Mouse (Mus musculus) kidney, embryonic 14.5 days (tissue): Measurements from ENCODE around the gene Dlg1. TPM values are rescaled to one million over a fixed set of nuclear protein-coding genes. Genes with fewer than 3 reads are reported as not detected.

ENCODE experiments used
- ATAC-seq: fragments of 200-750 bp; cut with Nextera tagmentation; 2 replicates; pipeline ENCODE4 v1.8.0; 2017; ENCODE audit warnings: moderate number of reproducible peaks, mild to moderate bottlenecking, moderate TSS enrichment, moderate library complexity; ENCODE audit not compliant: low FRiP score, low TSS enrichment
- H3K27ac ChIP-seq: fragments of 300-500 bp; sonication (generic); 2 replicates; pipeline ENCODE4 v1.5.1; 2014; ENCODE audit warnings: low read depth, mild to moderate bottlenecking, low read length, moderate library complexity, mixed read lengths
- H3K27me3 ChIP-seq: fragments of 300-500 bp; sonication (generic); 2 replicates; pipeline ENCODE4 v1.6.1; 2014; ENCODE audit warnings: mild to moderate bottlenecking, low read length; ENCODE audit not compliant: control insufficient read depth, insufficient read depth
- H3K36me3 ChIP-seq: fragments of 300-500 bp; sonication (generic); 2 replicates; pipeline ENCODE4 v1.6.1; 2014; ENCODE audit warnings: low read length, mixed read lengths; ENCODE audit not compliant: control insufficient read depth, insufficient read depth
- H3K4me1 ChIP-seq: fragments of 300-500 bp; sonication (generic); 2 replicates; pipeline ENCODE4 v1.6.1; 2014; ENCODE audit warnings: low read length, mixed read lengths; ENCODE audit not compliant: control insufficient read depth, insufficient read depth
- H3K4me2 ChIP-seq: fragments of 300-500 bp; sonication (generic); replicated peaks from 2 replicates; pipeline ENCODE4 v1.6.1; 2014; ENCODE audit warnings: low read depth, mild to moderate bottlenecking, low read length
- H3K4me3 ChIP-seq: fragments of 300-500 bp; sonication (generic); 2 replicates; pipeline ENCODE4 v1.5.1; 2014; ENCODE audit warnings: mild to moderate bottlenecking, low read length
- H3K9ac ChIP-seq: fragments of 300-500 bp; sonication (generic); 2 replicates; pipeline ENCODE4 v1.6.1; 2014; ENCODE audit warnings: low read depth, mild to moderate bottlenecking, low read length, moderate library complexity
- H3K9me3 ChIP-seq: fragments of 300-500 bp; sonication (generic); 2 replicates; pipeline ENCODE4 v1.6.1; 2016; ENCODE audit warnings: low read length; ENCODE audit not compliant: control insufficient read depth
- WGBS: fragments of 180-500 bp; shearing (Covaris S2); extraction: QIAGEN DNeasy Blood & Tissue Kit; methylation state at CpG from one replicate; pipeline ENCODE4 v1.1.7; 2014; 5-methylcytosine and 5-hydroxymethylcytosine counted together
- polyA plus RNA-seq: library from polyadenylated mRNA; unstranded; fragments of >200 nt; fragmentation: Nextera tagmentation; extraction: Ambion mirVana; gene quantifications from 2 replicates; pipeline ENCODE4 v1.2.1, GENCODE M21; 2014

Gene Dlg1
- polyA plus RNA-seq, 1 experiment from 2014 or later, result 35.4 TPM

- 93% methylated on average over 10 of the region's 10 CpGs for WGBS
- Histone ChIP-seq H3K4me3 (no peak overlapping the region), H3K9me3 (no peaks in the 10 kb centered on the region), H3K27ac (no peak overlapping the region), H3K36me3 (peaks cover 16% of the 10 kb centered on the region), H3K9ac (no peak overlapping the region), H3K27me3 (no peaks in the 10 kb centered on the region), H3K4me2 (no peak overlapping the region), H3K4me1 (no peaks in the 10 kb centered on the region)
- no peak for ATAC-seq
These were observed 169.6 kb downstream of the Dlg1 start for GRCm38 (mm10) chr16:31832630-31833422.

GRCm38 (mm10) chr16:31834011-31834584 is 170.9 kb downstream of the Dlg1 start:
- WGBS, result 70% methylated on average over 7 of the region's 7 CpGs
- Histone ChIP-seq H3K4me1 (no peaks in the 10 kb centered on the region), H3K36me3 (peaks cover 29% of the 10 kb centered on the region), H3K9me3 (no peaks in the 10 kb centered on the region), H3K4me2 (no peak overlapping the region), H3K4me3 (no peak overlapping the region), H3K27me3 (no peaks in the 10 kb centered on the region), H3K9ac (no peak overlapping the region), H3K27ac (no peak overlapping the region)
- no peak for ATAC-seq

- no peak for ATAC-seq
- no peak overlapping the region for H3K9ac ChIP-seq
- 77% methylated on average over 2 of the region's 2 CpGs for WGBS
- H3K36me3 ChIP-seq, result peaks cover 30% of the 10 kb centered on the region; the same call in 1 of the 2 replicates
- H3K4me2 ChIP-seq, result no peak overlapping the region
- H3K9me3 ChIP-seq, result no peaks in the 10 kb centered on the region
- H3K27ac ChIP-seq, result no peak overlapping the region
- H3K4me3 ChIP-seq, result no peak overlapping the region
- no peaks in the 10 kb centered on the region for H3K27me3 ChIP-seq
- no peaks in the 10 kb centered on the region for H3K4me1 ChIP-seq
These were observed 171.5 kb downstream of the Dlg1 start for GRCm38 (mm10) chr16:31834662-31835318.

DNA sequence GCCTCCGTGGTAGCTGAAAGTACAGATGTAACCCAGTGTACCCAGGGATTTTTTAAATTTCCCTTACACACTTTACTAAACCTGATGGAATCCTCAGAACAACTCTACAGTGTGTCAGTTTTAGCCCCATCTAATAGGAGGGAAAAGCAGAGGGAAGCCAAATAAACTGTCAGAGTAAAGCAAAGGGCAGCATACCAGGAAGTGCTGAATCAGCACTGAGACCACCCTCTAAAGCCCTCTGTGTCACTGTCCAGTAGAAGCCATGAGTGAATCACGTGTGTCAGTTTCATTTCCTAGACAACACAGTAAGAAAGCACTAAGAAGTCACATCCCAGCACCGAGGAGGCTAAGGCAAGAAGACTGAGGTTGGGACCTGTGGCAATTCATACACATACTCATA is 174.1 kb downstream of the Dlg1 start:
- Histone ChIP-seq H3K4me3 (no peak overlapping the region), H3K27me3 (no peaks in the 10 kb centered on the region), H3K27ac (no peak overlapping the region), H3K9ac (no peak overlapping the region), H3K9me3 (no peaks in the 10 kb centered on the region), H3K36me3 (peaks cover 33% of the 10 kb centered on the region; the same call in 1 of the 2 replicates), H3K4me1 (no peaks in the 10 kb centered on the region), H3K4me2 (no peak overlapping the region)
- WGBS, result 83% methylated on average over 3 of the region's 3 CpGs
- no peak for ATAC-seq

GRCm38 (mm10) chr16:31844246-31844645 is 181.0 kb downstream of the Dlg1 start:
- Histone ChIP-seq H3K4me3 (no peak overlapping the region), H3K27me3 (no peaks in the 10 kb centered on the region), H3K27ac (no peak overlapping the region), H3K9ac (no peak overlapping the region), H3K4me1 (no peaks in the 10 kb centered on the region), H3K36me3 (peaks cover 18% of the 10 kb centered on the region; the same call in 1 of the 2 replicates), H3K9me3 (no peaks in the 10 kb centered on the region), H3K4me2 (no peak overlapping the region)
- WGBS, result 75% methylated on average over 3 of the region's 3 CpGs
- no peak for ATAC-seq

- Histone ChIP-seq H3K4me3 (no peak overlapping the region), H3K4me2 (no peak overlapping the region), H3K9ac (no peak overlapping the region), H3K27me3 (no peaks in the 10 kb centered on the region), H3K27ac (no peak overlapping the region), H3K36me3 (peaks cover 13% of the 10 kb centered on the region; the same call in 1 of the 2 replicates), H3K9me3 (no peaks in the 10 kb centered on the region), H3K4me1 (no peaks in the 10 kb centered on the region)
- ATAC-seq, result no peak
- 83% methylated on average over 10 of the region's 10 CpGs for WGBS
These were observed 183.5 kb downstream of the Dlg1 start for GRCm38 (mm10) chr16:31846763-31847162.

DNA sequence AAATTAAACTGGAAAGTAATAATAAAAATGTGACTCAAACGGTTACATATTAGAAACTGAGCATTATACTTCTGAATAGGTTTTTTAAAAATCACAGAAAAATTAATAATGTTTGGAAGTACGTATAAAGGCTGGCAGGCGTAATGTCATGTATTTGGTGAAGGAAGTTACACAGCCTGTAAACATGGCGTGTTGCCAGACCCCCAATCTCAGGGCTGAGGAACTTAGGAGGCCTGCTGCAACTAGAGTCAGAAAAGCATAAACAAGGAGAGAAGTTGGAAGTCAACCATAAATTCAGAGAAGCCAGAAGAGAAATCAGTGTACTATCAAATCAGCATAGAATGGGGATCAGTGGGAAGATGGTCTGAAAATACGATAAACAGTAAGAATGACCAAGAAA is 200.7 kb downstream of the Dlg1 start:
- 93% methylated on average over 5 of the region's 5 CpGs for WGBS

DNA sequence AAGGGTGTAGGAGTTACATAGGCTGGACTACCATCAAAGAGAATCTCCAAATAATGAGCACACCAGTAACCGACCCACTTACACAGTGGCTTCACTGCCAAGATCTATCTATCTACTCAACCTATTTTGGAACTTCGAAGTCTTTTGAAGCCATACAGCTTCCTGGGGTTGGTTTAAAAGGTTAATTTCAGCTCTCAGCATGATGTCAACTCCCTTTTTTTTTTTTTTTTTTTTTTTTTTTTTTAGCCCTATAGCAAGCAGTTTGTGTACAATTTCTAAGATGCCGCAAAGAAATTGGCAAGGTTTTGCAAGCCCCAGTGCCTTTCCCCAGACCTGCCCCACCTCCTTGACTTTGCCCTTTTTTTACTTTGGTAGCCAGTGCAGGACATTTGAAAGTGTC is 202.0 kb downstream of the Dlg1 start:
- Histone ChIP-seq H3K36me3 (peaks cover 74% of the 10 kb centered on the region), H3K4me1 (no peaks in the 10 kb centered on the region), H3K27me3 (no peaks in the 10 kb centered on the region), H3K4me3 (no peak overlapping the region), H3K9ac (no peak overlapping the region), H3K27ac (no peak overlapping the region), H3K9me3 (peaks cover 5% of the 10 kb centered on the region; the same call in 1 of the 2 replicates), H3K4me2 (no peak overlapping the region)
- ATAC-seq, result no peak
- WGBS, result 90% methylated on average over 3 of the region's 3 CpGs

More for the DNA sequence above, 200.7 kb downstream of the Dlg1 start:
- Histone ChIP-seq H3K9me3 (peaks cover 5% of the 10 kb centered on the region; the same call in 1 of the 2 replicates), H3K4me1 (no peaks in the 10 kb centered on the region), H3K27ac (no peak overlapping the region), H3K4me3 (no peak overlapping the region), H3K36me3 (peaks cover 75% of the 10 kb centered on the region), H3K4me2 (no peak overlapping the region), H3K27me3 (no peaks in the 10 kb centered on the region), H3K9ac (no peak overlapping the region)
- ATAC-seq, result no peak

- H3K4me1 ChIP-seq, result no peaks in the 10 kb centered on the region
- H3K9me3 ChIP-seq, result no peaks in the 10 kb centered on the region
- H3K27ac ChIP-seq, result no peak overlapping the region
- H3K4me3 ChIP-seq, result no peak overlapping the region
- peaks cover 73% of the 10 kb centered on the region for H3K36me3 ChIP-seq
- no peaks in the 10 kb centered on the region for H3K27me3 ChIP-seq
- no peak overlapping the region for H3K4me2 ChIP-seq
- WGBS, result 91% methylated on average over 3 of the region's 3 CpGs
- ATAC-seq, result no peak
- H3K9ac ChIP-seq, result no peak overlapping the region
These were observed 203.7 kb downstream of the Dlg1 start for GRCm38 (mm10) chr16:31866911-31867310.
